Mouse (Mus musculus): ENCODE results near the gene Aqp1. TPM values are rescaled to one million over a fixed set of nuclear protein-coding genes. Genes with fewer than 3 reads are reported as not detected.

The Aqp1 gene
- polyA plus RNA-seq, 1 experiment from 2014 or later = 2.8 TPM

DNA sequence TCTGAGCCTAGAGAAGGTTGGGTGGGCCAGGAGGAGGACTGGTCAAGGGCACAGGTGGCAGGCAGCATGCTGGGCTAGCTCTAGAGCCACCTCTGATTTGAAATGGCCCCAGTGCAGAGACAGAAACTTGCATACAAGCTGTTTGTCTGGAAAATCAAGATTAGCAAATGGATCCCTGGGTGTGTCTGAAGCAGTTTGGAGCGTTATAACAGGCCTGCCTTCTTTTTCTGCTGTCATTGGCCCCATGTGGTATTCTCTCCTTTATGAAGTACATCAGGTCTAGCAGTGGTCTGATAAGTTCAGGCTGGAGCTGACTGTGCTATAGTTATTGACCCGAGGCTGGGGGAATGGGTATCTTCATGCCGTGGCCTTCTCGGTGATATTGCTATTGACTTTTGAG is 22.3 kb upstream of the Aqp1 start:
- Histone ChIP-seq H3K27ac (ENCODE audit: low read depth, low read length) (no peak overlapping the region), H3K36me3 (ENCODE audit: control insufficient read depth, insufficient read depth, low read length) (no peaks in the 10 kb centered on the region; the same call in 1 of the 2 replicates), H3K4me1 (ENCODE audit: control insufficient read depth, insufficient read depth, low read length) (no peaks in the 10 kb centered on the region), H3K4me2 (replicated peaks; ENCODE audit: low read depth, low read length) (no peak overlapping the region), H3K27me3 (ENCODE audit: control insufficient read depth, insufficient read depth, low read length) (no peaks in the 10 kb centered on the region), H3K9ac (ENCODE audit: low read depth, low read length) (no peak overlapping the region), H3K4me3 (ENCODE audit: low read length) (no peak overlapping the region), H3K9me3 (ENCODE audit: control insufficient read depth, low read length) (no peaks in the 10 kb centered on the region)
- 93% methylated on average over 4 of the region's 4 CpGs for WGBS
- no peak for ATAC-seq (ENCODE audit: low FRiP score, low TSS enrichment)

DNA sequence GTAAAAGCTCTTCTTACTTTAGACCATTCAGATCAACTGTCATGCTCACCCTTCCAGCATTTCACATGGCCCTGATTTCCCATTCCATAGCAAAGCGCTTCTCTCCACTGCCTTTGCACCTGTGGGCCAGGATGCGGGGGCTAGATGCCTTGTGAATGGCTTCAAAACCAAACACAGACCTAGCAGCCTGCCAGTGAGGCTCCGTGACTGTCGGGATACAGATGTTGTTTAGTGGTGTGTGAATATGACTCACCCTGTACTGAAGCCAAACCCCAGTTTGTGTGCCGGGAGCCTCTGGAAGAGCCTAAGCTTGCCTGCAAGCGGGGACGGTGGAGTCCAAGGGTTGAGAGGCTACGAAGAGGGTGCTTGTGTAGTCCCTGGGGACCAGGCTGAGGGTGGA is 21.6 kb upstream of the Aqp1 start:
- Histone ChIP-seq H3K27ac (ENCODE audit: low read depth, low read length) (no peak overlapping the region), H3K4me1 (ENCODE audit: control insufficient read depth, insufficient read depth, low read length) (no peaks in the 10 kb centered on the region), H3K4me2 (replicated peaks; ENCODE audit: low read depth, low read length) (no peak overlapping the region), H3K4me3 (ENCODE audit: low read length) (no peak overlapping the region), H3K36me3 (ENCODE audit: control insufficient read depth, insufficient read depth, low read length) (no peaks in the 10 kb centered on the region; the same call in 1 of the 2 replicates), H3K9me3 (ENCODE audit: control insufficient read depth, low read length) (no peaks in the 10 kb centered on the region), H3K27me3 (ENCODE audit: control insufficient read depth, insufficient read depth, low read length) (no peaks in the 10 kb centered on the region), H3K9ac (ENCODE audit: low read depth, low read length) (no peak overlapping the region)
- 90% methylated on average over 8 of the region's 8 CpGs for WGBS
- ATAC-seq (ENCODE audit: low FRiP score, low TSS enrichment) = no peak

DNA sequence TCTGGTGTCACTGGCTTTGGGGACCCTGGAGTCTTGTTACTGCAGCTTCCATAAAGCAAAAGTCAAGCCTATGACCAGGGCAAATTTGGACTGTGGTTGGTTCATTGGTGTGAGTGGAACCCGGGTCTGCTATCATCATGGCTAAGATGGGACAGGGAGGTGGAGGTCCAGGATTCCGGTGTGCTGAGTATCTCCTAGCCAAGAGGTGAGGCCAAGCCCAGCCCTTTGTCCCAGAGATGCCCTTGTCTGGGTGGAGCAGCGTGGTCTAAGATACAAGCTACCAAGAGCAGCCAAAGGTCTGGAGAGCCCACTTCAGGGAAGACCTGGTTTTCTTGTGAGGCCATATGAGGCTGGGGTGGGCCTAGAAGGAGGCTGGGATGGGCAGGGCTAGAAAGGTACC is 17.6 kb upstream of the Aqp1 start:
- ATAC-seq (ENCODE audit: low FRiP score, low TSS enrichment) = no peak
- Histone ChIP-seq H3K9ac (ENCODE audit: low read depth, low read length) (no peak overlapping the region), H3K4me1 (ENCODE audit: control insufficient read depth, insufficient read depth, low read length) (0 out of 2 replicates have a peak, but pooled peaks cover 4% of the 10 kb centered on the region), H3K4me2 (replicated peaks; ENCODE audit: low read depth, low read length) (no peak overlapping the region), H3K27ac (ENCODE audit: low read depth, low read length) (no peak overlapping the region), H3K36me3 (ENCODE audit: control insufficient read depth, insufficient read depth, low read length) (no peaks in the 10 kb centered on the region), H3K4me3 (ENCODE audit: low read length) (no peak overlapping the region), H3K27me3 (ENCODE audit: control insufficient read depth, insufficient read depth, low read length) (no peaks in the 10 kb centered on the region), H3K9me3 (ENCODE audit: control insufficient read depth, low read length) (no peaks in the 10 kb centered on the region)
- 95% methylated on average over 3 of the region's 3 CpGs for WGBS

DNA sequence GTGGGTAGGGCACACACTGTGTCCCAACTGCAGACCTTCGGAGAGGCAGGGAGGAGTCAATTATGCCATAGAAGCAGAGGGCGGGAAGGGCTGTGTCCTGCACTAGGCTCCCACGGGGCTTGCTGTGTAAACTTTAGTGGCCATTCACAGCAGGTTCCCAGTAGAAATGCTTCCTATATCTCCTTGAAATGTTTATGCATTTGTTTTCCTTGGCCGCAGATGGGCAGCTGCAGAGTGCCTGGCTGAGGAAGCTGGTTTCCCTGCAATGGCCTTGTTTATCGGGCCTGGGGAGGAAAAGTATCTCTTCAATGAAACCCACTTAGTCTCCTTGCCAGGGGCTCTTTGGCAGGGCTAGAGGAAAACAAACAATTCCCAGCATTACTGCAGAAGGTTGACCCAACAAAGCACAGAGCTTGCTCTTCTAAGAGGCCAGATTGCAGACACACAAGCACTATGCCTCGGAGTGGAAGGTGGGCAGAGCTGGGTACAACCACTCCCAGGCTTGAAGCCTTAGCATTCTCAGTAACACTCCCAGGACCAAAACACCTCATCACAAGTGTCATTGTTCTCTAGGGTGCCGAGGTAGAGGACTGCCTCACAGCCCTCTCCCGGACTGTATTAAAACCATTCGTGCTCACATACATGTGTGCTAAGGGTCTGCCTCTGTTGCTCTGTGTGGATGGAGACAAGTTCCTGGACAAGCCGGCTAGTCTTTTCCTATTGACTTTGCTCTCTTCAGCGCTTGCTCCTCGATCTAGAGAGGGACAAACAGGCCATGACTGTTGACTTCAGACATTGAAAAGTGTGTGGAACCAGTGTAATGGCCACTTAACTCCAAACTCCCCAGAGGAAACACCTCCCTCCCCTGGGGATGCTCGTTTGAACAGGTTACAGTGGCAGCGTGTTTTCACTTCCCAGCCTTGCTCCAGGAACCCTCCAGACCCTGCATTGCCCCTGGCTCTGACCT is 16.4 kb upstream of the Aqp1 start:
- Histone ChIP-seq H3K4me1 (ENCODE audit: control insufficient read depth, insufficient read depth, low read length) (0 out of 2 replicates have a peak, but pooled peaks cover 4% of the 10 kb centered on the region), H3K9me3 (ENCODE audit: control insufficient read depth, low read length) (no peaks in the 10 kb centered on the region), H3K9ac (ENCODE audit: low read depth, low read length) (no peak overlapping the region), H3K36me3 (ENCODE audit: control insufficient read depth, insufficient read depth, low read length) (no peaks in the 10 kb centered on the region), H3K27ac (ENCODE audit: low read depth, low read length) (no peak overlapping the region), H3K4me2 (replicated peaks; ENCODE audit: low read depth, low read length) (no peak overlapping the region), H3K27me3 (ENCODE audit: control insufficient read depth, insufficient read depth, low read length) (no peaks in the 10 kb centered on the region), H3K4me3 (ENCODE audit: low read length) (no peak overlapping the region)
- WGBS = 63% methylated on average over 14 of the region's 14 CpGs
- ATAC-seq (ENCODE audit: low FRiP score, low TSS enrichment) = no peak

DNA sequence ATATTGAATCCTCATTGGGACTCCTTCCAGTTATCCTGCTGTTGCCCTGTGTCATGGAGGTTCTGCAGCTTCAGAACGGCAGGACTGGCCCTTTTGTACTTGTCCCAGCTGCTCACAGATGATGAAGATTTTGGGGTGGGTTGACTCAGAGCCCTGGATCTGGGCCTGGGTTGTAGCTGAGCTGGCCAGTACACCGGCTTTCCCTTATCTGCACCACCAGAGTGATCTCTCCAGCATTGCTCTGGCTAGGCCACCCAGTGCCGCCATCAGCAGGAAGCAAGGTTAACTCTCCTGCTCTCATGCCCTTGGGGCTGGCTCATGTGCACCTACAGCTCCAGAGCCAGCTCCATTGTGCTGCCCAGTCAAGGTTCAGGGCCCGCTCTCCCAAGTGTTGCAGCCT is 15.3 kb upstream of the Aqp1 start:
- Histone ChIP-seq H3K9ac (ENCODE audit: low read depth, low read length) (no peak overlapping the region), H3K27me3 (ENCODE audit: control insufficient read depth, insufficient read depth, low read length) (no peaks in the 10 kb centered on the region), H3K4me2 (replicated peaks; ENCODE audit: low read depth, low read length) (no peak overlapping the region), H3K4me1 (ENCODE audit: control insufficient read depth, insufficient read depth, low read length) (0 out of 2 replicates have a peak, but pooled peaks cover 4% of the 10 kb centered on the region), H3K9me3 (ENCODE audit: control insufficient read depth, low read length) (no peaks in the 10 kb centered on the region), H3K27ac (ENCODE audit: low read depth, low read length) (no peak overlapping the region), H3K4me3 (ENCODE audit: low read length) (no peak overlapping the region), H3K36me3 (ENCODE audit: control insufficient read depth, insufficient read depth, low read length) (no peaks in the 10 kb centered on the region)
- 80% methylated on average over 4 of the region's 4 CpGs for WGBS
- peak; percentile 44; the same call in 1 of the 2 replicates for ATAC-seq (ENCODE audit: low FRiP score, low TSS enrichment)

DNA sequence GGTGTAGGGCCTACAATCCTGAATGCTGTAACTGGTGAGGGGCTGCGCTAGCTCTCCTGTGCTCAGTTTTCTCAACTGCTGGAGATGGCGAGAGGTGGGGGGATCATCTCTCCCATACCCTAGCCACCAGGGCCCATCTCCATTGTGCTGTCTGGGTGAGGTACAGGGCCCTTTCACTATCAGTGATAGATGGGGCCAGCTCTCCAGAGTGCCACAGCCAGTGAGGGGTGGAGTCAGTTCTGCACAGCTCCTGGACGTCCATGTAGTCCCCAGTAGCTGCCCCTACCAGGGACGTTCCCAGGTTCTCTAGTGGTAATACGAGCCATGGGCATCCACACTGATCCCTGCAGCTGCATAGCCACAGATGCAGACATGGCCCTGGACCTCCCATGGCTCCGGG is 14.7 kb upstream of the Aqp1 start:
- no peak overlapping the region for H3K27ac ChIP-seq (ENCODE audit: low read depth, low read length)
- H3K9ac ChIP-seq (ENCODE audit: low read depth, low read length) = no peak overlapping the region
- H3K9me3 ChIP-seq (ENCODE audit: control insufficient read depth, low read length) = no peaks in the 10 kb centered on the region
- ATAC-seq (ENCODE audit: low FRiP score, low TSS enrichment) = no peak
- no peak overlapping the region for H3K4me2 ChIP-seq (replicated peaks; ENCODE audit: low read depth, low read length)
- no peak overlapping the region for H3K4me3 ChIP-seq (ENCODE audit: low read length)
- H3K36me3 ChIP-seq (ENCODE audit: control insufficient read depth, insufficient read depth, low read length) = no peaks in the 10 kb centered on the region
- H3K27me3 ChIP-seq (ENCODE audit: control insufficient read depth, insufficient read depth, low read length) = no peaks in the 10 kb centered on the region
- WGBS = 61% methylated on average over 6 of the region's 6 CpGs
- 0 out of 2 replicates have a peak, but pooled peaks cover 4% of the 10 kb centered on the region for H3K4me1 ChIP-seq (ENCODE audit: control insufficient read depth, insufficient read depth, low read length)

DNA sequence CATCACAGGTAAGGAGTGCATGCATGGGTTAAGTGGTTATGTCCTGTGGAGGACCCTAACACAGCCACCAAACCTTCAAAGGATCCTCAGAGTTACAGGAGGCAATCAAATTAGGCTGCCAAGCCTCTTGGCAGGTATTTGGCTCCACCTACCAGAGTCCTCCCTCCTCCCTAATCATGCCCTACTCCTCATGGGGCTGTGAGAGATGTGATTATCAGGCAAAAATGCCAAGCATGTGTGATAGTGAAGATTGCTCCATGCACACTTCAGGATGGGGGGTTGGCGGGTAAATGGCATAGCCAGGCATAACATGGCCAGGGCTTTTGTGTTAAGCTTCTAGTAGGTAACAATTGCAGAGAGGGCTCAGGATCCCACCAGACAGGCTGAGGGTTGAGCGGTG is 13.3 kb upstream of the Aqp1 start:
- Histone ChIP-seq H3K4me3 (ENCODE audit: low read length) (no peak overlapping the region), H3K36me3 (ENCODE audit: control insufficient read depth, insufficient read depth, low read length) (no peaks in the 10 kb centered on the region), H3K9me3 (ENCODE audit: control insufficient read depth, low read length) (no peaks in the 10 kb centered on the region), H3K4me1 (ENCODE audit: control insufficient read depth, insufficient read depth, low read length) (0 out of 2 replicates have a peak, but pooled peaks cover 4% of the 10 kb centered on the region), H3K4me2 (replicated peaks; ENCODE audit: low read depth, low read length) (no peak overlapping the region), H3K9ac (ENCODE audit: low read depth, low read length) (no peak overlapping the region), H3K27ac (ENCODE audit: low read depth, low read length) (no peak overlapping the region), H3K27me3 (ENCODE audit: control insufficient read depth, insufficient read depth, low read length) (no peaks in the 10 kb centered on the region)
- 86% methylated on average over 2 of the region's 2 CpGs for WGBS
- no peak for ATAC-seq (ENCODE audit: low FRiP score, low TSS enrichment)

DNA sequence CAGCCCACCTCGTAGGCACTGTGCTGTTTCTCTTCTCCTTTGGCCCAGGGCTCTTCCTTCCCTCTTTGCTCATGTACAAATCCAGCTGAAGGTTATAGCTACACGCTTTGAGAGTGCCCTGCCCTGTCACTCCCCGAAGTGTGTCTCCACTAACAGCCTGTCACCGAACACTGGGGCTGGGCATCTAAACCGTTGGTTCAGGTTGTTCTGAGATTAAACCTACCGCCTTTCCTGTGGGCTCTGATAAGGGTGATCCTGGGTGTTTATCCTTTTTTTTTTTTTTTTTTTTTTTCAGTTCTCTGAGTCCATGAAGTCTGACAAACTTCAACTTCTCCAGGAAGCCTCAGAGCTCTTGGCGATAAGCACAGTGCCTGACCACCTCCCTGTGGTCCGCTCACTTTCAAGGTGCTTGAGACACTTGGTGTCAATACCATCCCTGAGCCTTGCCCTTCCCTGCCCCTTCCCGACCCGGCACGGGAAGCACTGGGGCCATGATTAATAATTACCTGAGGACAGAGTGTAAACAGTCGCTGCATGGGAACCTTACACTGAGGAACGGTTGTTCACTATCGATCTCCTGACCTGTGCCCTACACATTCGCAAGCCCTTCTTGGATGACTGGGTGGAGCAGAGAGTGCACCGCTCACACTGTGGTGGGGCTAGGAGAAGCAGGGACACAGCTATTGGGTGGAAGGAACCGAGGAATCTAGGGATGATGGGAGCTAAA is 12.2 kb upstream of the Aqp1 start:
- no peaks in the 10 kb centered on the region for H3K9me3 ChIP-seq (ENCODE audit: control insufficient read depth, low read length)

DNA sequence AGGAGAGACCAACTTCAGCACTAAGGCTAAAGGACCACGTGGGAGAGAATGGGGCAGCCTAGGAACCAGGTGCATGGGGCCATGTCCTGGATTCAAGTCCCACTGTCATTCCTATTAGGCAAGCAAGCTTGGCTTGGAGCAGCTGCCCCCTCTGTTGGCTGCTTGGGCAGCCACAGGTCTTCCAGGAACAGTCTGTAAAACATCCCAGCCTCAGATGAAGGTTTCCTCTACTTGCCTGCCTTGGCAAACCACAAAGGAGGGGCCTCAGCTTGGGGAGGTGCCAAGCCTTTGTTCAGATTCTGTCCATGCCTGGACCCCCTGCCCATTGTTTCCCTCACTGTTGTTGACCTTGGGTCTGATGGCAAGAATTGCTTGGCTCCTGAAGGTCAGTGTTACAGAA is 11.4 kb upstream of the Aqp1 start:
- no peaks in the 10 kb centered on the region for H3K9me3 ChIP-seq (ENCODE audit: control insufficient read depth, low read length)
- no peak overlapping the region for H3K27ac ChIP-seq (ENCODE audit: low read depth, low read length)
- no peak for ATAC-seq (ENCODE audit: low FRiP score, low TSS enrichment)
- H3K4me1 ChIP-seq (ENCODE audit: control insufficient read depth, insufficient read depth, low read length) = 0 out of 2 replicates have a peak, but pooled peaks cover 4% of the 10 kb centered on the region
- no peaks in the 10 kb centered on the region for H3K27me3 ChIP-seq (ENCODE audit: control insufficient read depth, insufficient read depth, low read length)
- H3K9ac ChIP-seq (ENCODE audit: low read depth, low read length) = no peak overlapping the region
- H3K36me3 ChIP-seq (ENCODE audit: control insufficient read depth, insufficient read depth, low read length) = no peaks in the 10 kb centered on the region
- WGBS = 58% methylated on average over 1 of the region's 1 CpGs
- no peak overlapping the region for H3K4me2 ChIP-seq (replicated peaks; ENCODE audit: low read depth, low read length)
- no peak overlapping the region for H3K4me3 ChIP-seq (ENCODE audit: low read length)

More for the DNA sequence above, 12.2 kb upstream of the Aqp1 start:
- Histone ChIP-seq H3K36me3 (ENCODE audit: control insufficient read depth, insufficient read depth, low read length) (no peaks in the 10 kb centered on the region), H3K27me3 (ENCODE audit: control insufficient read depth, insufficient read depth, low read length) (no peaks in the 10 kb centered on the region), H3K27ac (ENCODE audit: low read depth, low read length) (no peak overlapping the region), H3K4me2 (replicated peaks; ENCODE audit: low read depth, low read length) (no peak overlapping the region), H3K4me1 (ENCODE audit: control insufficient read depth, insufficient read depth, low read length) (0 out of 2 replicates have a peak, but pooled peaks cover 4% of the 10 kb centered on the region), H3K9ac (ENCODE audit: low read depth, low read length) (no peak overlapping the region), H3K4me3 (ENCODE audit: low read length) (no peak overlapping the region)
- ATAC-seq (ENCODE audit: low FRiP score, low TSS enrichment) = no peak
- WGBS = 67% methylated on average over 17 of the region's 17 CpGs
